Mouse (Mus musculus) small intestine, adult 2 months (tissue): ENCODE data around the gene Otop2. TPM values are rescaled to one million over a fixed set of nuclear protein-coding genes. Genes with fewer than 3 reads are reported as not detected.

Experiments
- H3K27ac ChIP-seq: fragments of 200-500 bp; 2 replicates; pipeline ENCODE4 v1.5.1; 2012; ENCODE audit warnings: low read depth, low read length, control low read depth, inconsistent platforms; ENCODE audit not compliant: insufficient read depth
- H3K27me3 ChIP-seq: fragments of 200-500 bp; 2 replicates; pipeline ENCODE4 v1.6.1; 2012; ENCODE audit warnings: mild to moderate bottlenecking, moderate library complexity, low read length, inconsistent platforms; ENCODE audit not compliant: control insufficient read depth, insufficient read depth
- H3K36me3 ChIP-seq: fragments of 200-500 bp; 2 replicates; pipeline ENCODE4 v1.6.1; 2012; ENCODE audit warnings: mild to moderate bottlenecking, low read length, control low read depth, inconsistent platforms; ENCODE audit not compliant: control insufficient read depth, insufficient read depth
- H3K4me1 ChIP-seq: fragments of 200-500 bp; 2 replicates; pipeline ENCODE4 v1.6.1; 2012; ENCODE audit warnings: low read length, inconsistent platforms, mixed read lengths; ENCODE audit not compliant: control insufficient read depth, insufficient read depth, insufficient read length
- H3K4me3 ChIP-seq: fragments of 200-500 bp; 2 replicates; pipeline ENCODE4 v1.5.1; 2012; ENCODE audit warnings: low read depth, mild to moderate bottlenecking, control low read depth, inconsistent platforms, low read length, moderate library complexity
- CTCF ChIP-seq: fragments of 200-500 bp; IDR thresholded peaks from 2 replicates; pipeline ENCODE4 v1.5.1; 2012; ENCODE audit warnings: low read depth, mild to moderate bottlenecking, control low read depth, inconsistent platforms, low read length, moderate library complexity, mixed read lengths; ENCODE audit not compliant: insufficient replicate concordance, insufficient read length; ENCODE audit errors: extremely low read depth
- POLR2A ChIP-seq: fragments of 200-500 bp; IDR thresholded peaks from 2 replicates; pipeline ENCODE4 v1.6.1; 2012; ENCODE audit warnings: low read depth, mild to moderate bottlenecking, control low read depth, inconsistent platforms, low read length, moderate library complexity
- WGBS: fragments of 180-500 bp; shearing (Covaris S2); methylation state at CpG from one replicate; pipeline ENCODE4 v1.1.7; 2018; 5-methylcytosine and 5-hydroxymethylcytosine counted together
- polyA plus RNA-seq: library from polyadenylated mRNA; depleted of rRNA; stranded (reverse); fragments of >200 nt; gene quantifications from 2 replicates; pipeline ENCODE4 v1.2.3, GENCODE M21; 2012; rRNA removed

Gene Otop2
- 0.08 and 1.3 TPM in 2 replicates for polyA plus RNA-seq

- no peak for TF ChIP-seq POLR2A
- Histone ChIP-seq H3K27ac (no peak within 1 kb of the TSS), H3K4me3 (no peak within 1 kb of the TSS), H3K27me3 (no peaks in the 10 kb centered on the region), H3K4me1 (no peaks in the 10 kb centered on the region), H3K36me3 (no peaks in the 10 kb centered on the region)
- WGBS = 43% methylated on average over 8 of the region's 8 CpGs
Observed at GRCm38 (mm10) chr11:115306863-115307262, at the start of gene Otop2. Otop2 (plus strand) TSS chr11:115307163.

- 19% methylated on average over 59 of the region's 59 CpGs for WGBS
- H3K27me3 ChIP-seq = peaks cover 26% of the 10 kb centered on the region
- H3K4me1 ChIP-seq = peaks cover 3% of the 10 kb centered on the region; the same call in 1 of the 2 replicates
- no peak for TF ChIP-seq CTCF
- no peak for TF ChIP-seq POLR2A
- no peak overlapping the region for H3K27ac ChIP-seq
- H3K36me3 ChIP-seq = no peaks in the 10 kb centered on the region
- H3K4me3 ChIP-seq = no peak overlapping the region
Observed at GRCm38 (mm10) chr11:115257775-115258510, 49.0 kb upstream of the Otop2 start.

GRCm38 (mm10) chr11:115259134-115259533 is 47.8 kb upstream of the Otop2 start:
- peaks cover 26% of the 10 kb centered on the region for H3K27me3 ChIP-seq
- H3K36me3 ChIP-seq = no peaks in the 10 kb centered on the region
- H3K4me3 ChIP-seq = no peak overlapping the region
- peaks cover 3% of the 10 kb centered on the region; the same call in 1 of the 2 replicates for H3K4me1 ChIP-seq
- WGBS = 47% methylated on average over 4 of the region's 4 CpGs
- TF ChIP-seq CTCF = no peak
- H3K27ac ChIP-seq = no peak overlapping the region

- peaks cover 6% of the 10 kb centered on the region; the same call in 1 of the 2 replicates for H3K4me1 ChIP-seq
- H3K27me3 ChIP-seq = peaks cover 49% of the 10 kb centered on the region
- 71% methylated on average over 11 of the region's 11 CpGs for WGBS
- H3K36me3 ChIP-seq = no peaks in the 10 kb centered on the region
- H3K27ac ChIP-seq = no peak overlapping the region
- H3K4me3 ChIP-seq = no peak overlapping the region
- TF ChIP-seq POLR2A (no peak), CTCF (no peak)
Observed at GRCm38 (mm10) chr11:115262954-115263353, 44.0 kb upstream of the Otop2 start.

- 50% methylated on average over 7 of the region's 7 CpGs for WGBS
- Histone ChIP-seq H3K36me3 (peaks cover 4% of the 10 kb centered on the region; the same call in 1 of the 2 replicates), H3K27me3 (peaks cover 43% of the 10 kb centered on the region), H3K4me3 (no peak overlapping the region), H3K4me1 (peaks cover 4% of the 10 kb centered on the region; the same call in 1 of the 2 replicates), H3K27ac (no peak overlapping the region)
- no peak for TF ChIP-seq CTCF
- no peak for TF ChIP-seq POLR2A
Observed at GRCm38 (mm10) chr11:115264136-115264861, 42.7 kb upstream of the Otop2 start.

GRCm38 (mm10) chr11:115264862-115265668 is 41.9 kb upstream of the Otop2 start:
- TF ChIP-seq CTCF (peak; percentile 38; the same call in 1 of the 2 replicates), POLR2A (no peak)
- Histone ChIP-seq H3K4me1 (peaks cover 4% of the 10 kb centered on the region; the same call in 1 of the 2 replicates), H3K4me3 (no peak overlapping the region), H3K27ac (no peak overlapping the region), H3K36me3 (peaks cover 4% of the 10 kb centered on the region; the same call in 1 of the 2 replicates), H3K27me3 (peaks cover 43% of the 10 kb centered on the region)
- 10% methylated on average over 39 of the region's 39 CpGs for WGBS
